Mouse (Mus musculus): ENCODE results near the gene Soat1.

DNA sequence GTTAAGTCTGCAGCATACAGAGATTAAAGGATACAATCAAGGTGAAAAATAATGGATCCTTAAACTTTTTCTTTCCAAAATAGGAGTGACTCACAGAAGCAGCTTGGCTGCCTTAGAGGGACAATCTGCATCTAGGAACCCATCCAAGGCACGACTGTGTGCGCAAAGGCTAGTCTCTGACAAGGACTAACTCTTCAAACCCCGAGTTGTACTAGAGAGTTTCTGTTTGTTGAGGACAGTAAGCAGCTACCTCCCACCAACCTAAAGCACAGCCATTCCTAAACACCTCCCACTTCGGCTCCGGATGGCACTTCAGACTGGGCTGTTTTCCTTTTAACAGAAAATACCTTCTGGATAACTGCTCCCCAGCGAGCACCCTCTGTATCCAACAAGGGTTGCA lies 31.4 kb downstream of the Soat1 start:
- no peak for TF ChIP-seq CTCF (IDR thresholded peaks at IDR 0.05; ENCODE audit: extremely low read depth, insufficient read depth, insufficient read length, insufficient replicate concordance)
- TF ChIP-seq POLR2A (IDR thresholded peaks at IDR 0.05; ENCODE audit: low read depth, low read length): no peak

Data from spleen, adult 2 months (tissue).